Mouse (Mus musculus): Measurements from ENCODE around the gene Ext2.

GRCm38 (mm10) chr2:93753147-93753758, 69.1 kb downstream of the Ext2 start:
- no peak for TF ChIP-seq CTCF (IDR thresholded peaks at IDR 0.05)
- TF ChIP-seq POLR2A (IDR thresholded peaks at IDR 0.05; ENCODE audit: insufficient read depth, low read depth, low read length) = no peak

Measured in heart, adult 2 months (tissue).